Mouse (Mus musculus): ENCODE measurements around the gene Myo9b.

GRCm38 (mm10) chr8:71379512-71380075 is 107.1 kb downstream of the Myo9b start:
- TF ChIP-seq MAFK (IDR thresholded peaks at IDR 0.05; ENCODE audit: insufficient read depth, low read depth, low read length) (no peak), HCFC1 (IDR thresholded peaks at IDR 0.05; ENCODE audit: borderline replicate concordance, insufficient read depth, low read length) (no peak)
